Mouse (Mus musculus) midbrain, embryonic 11.5 days (tissue): ENCODE data around the gene Mkrn1. TPM values are rescaled to one million over a fixed set of nuclear protein-coding genes. Genes with fewer than 3 reads are reported as not detected.
"Not testable (repeated sequence)": the region's sequence is repeated elsewhere in the genome, so short reads cannot be mapped to it uniquely, and the experiment has no call there.

Source experiments
- ATAC-seq: fragments of 200-750 bp; cut with Nextera tagmentation; 2 replicates; pipeline ENCODE4 v1.8.0; 2017; ENCODE audit warnings: moderate TSS enrichment, moderate library complexity; ENCODE audit not compliant: low FRiP score
- DNase-seq: peaks from one replicate; pipeline ENCODE4 v3.0.0; 2015; ENCODE audit warnings: low spot score; ENCODE audit errors: missing footprints
- H3K27ac ChIP-seq: fragments of 300-500 bp; sonication (generic); 2 replicates; pipeline ENCODE4 v1.5.1; 2014; ENCODE audit warnings: low read depth, low read length
- H3K27me3 ChIP-seq: fragments of 300-500 bp; sonication (generic); 2 replicates; pipeline ENCODE4 v1.6.1; 2014; ENCODE audit warnings: mild to moderate bottlenecking, low read length, moderate library complexity, mixed read lengths; ENCODE audit not compliant: control insufficient read depth, insufficient read depth
- H3K36me3 ChIP-seq: fragments of 300-500 bp; sonication (generic); 2 replicates; pipeline ENCODE4 v1.6.1; 2014; ENCODE audit warnings: mild to moderate bottlenecking, low read length, moderate library complexity, mixed read lengths; ENCODE audit not compliant: control insufficient read depth, insufficient read depth
- H3K4me1 ChIP-seq: fragments of 300-500 bp; sonication (generic); 2 replicates; pipeline ENCODE4 v1.6.1; 2014; ENCODE audit warnings: low read length; ENCODE audit not compliant: control insufficient read depth, insufficient read depth
- H3K4me2 ChIP-seq: fragments of 300-500 bp; sonication (generic); 2 replicates; pipeline ENCODE4 v1.6.1; 2014; ENCODE audit warnings: mild to moderate bottlenecking, moderate library complexity
- H3K4me3 ChIP-seq: fragments of 300-500 bp; sonication (generic); 2 replicates; pipeline ENCODE4 v1.5.1; 2014; ENCODE audit warnings: low read depth, low read length
- H3K9ac ChIP-seq: fragments of 300-500 bp; sonication (generic); 2 replicates; pipeline ENCODE4 v1.6.1; 2014; ENCODE audit warnings: low read length
- H3K9me3 ChIP-seq: fragments of 300-500 bp; sonication (generic); 2 replicates; pipeline ENCODE4 v1.6.1; 2016; ENCODE audit warnings: low read length; ENCODE audit not compliant: control insufficient read depth
- WGBS: fragments of 180-500 bp; shearing (Covaris S2); extraction: QIAGEN DNeasy Blood & Tissue Kit; methylation state at CpG from one replicate; pipeline ENCODE4 v1.1.7; 2014; 5-methylcytosine and 5-hydroxymethylcytosine counted together
- polyA plus RNA-seq: library from polyadenylated mRNA; unstranded; fragments of >200 nt; fragmentation: Nextera tagmentation; extraction: Ambion mirVana; gene quantifications from 2 replicates; pipeline ENCODE4 v1.2.1, GENCODE M21; 2014

Mkrn1 gene
- polyA plus RNA-seq, 1 experiment from 2014 or later = 131 TPM

- H3K4me2 ChIP-seq = no peak overlapping the region
- no peak overlapping the region for H3K4me3 ChIP-seq
- no peak overlapping the region for H3K9ac ChIP-seq
- no peaks in the 10 kb centered on the region for H3K4me1 ChIP-seq
- DNase-seq = no peak
- H3K27me3 ChIP-seq = no peaks in the 10 kb centered on the region
- ATAC-seq = no peak
- H3K36me3 ChIP-seq = no peaks in the 10 kb centered on the region
- WGBS = 66% methylated on average over 6 of the region's 6 CpGs
- H3K9me3 ChIP-seq = no peaks in the 10 kb centered on the region
- no peak overlapping the region for H3K27ac ChIP-seq
Observed at GRCm38 (mm10) chr6:39423130-39423551, 2.9 kb upstream of the Mkrn1 start.

- H3K4me2 ChIP-seq = peak overlapping the region; percentile 63
- H3K27me3 ChIP-seq = no peaks in the 10 kb centered on the region
- H3K36me3 ChIP-seq = no peaks in the 10 kb centered on the region
- 0 out of 2 replicates have a peak, but pooled peaks cover 4% of the 10 kb centered on the region for H3K4me1 ChIP-seq
- no peak overlapping the region for H3K9ac ChIP-seq
- DNase-seq = no peak
- H3K9me3 ChIP-seq = no peaks in the 10 kb centered on the region
- no peak overlapping the region for H3K27ac ChIP-seq
- peak overlapping the region; percentile 95 for H3K4me3 ChIP-seq
- ATAC-seq = no peak
- WGBS = 51% methylated on average over 4 of the region's 4 CpGs
Observed at GRCm38 (mm10) chr6:39420867-39421266, 605 bp upstream of the Mkrn1 start.

DNA sequence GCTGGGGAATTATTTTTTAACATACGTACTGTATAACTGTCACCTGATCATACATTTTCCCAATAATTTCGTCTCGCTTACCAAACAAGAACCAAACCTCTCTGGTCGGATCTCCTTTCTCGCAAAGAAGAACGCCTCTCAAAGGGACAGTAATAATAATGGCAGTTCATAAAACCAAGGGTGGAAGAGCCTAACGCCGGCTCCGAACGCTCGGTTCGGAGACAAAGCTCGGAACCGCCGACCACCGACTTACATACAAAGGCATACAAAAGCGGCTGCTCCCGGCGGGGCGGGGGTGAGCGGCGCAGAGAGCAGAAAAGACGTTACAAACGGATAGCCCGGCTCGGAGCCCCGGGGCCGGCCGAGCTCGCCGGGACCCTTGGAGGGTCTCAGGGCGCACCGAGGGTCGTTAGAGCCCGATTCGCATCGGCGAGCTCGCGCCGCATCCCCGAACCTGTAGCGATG is 844 bp downstream of the Mkrn1 start:
- H3K4me3 ChIP-seq = peak overlapping the region; percentile 95
- no peaks in the 10 kb centered on the region for H3K36me3 ChIP-seq
- no peaks in the 10 kb centered on the region for H3K9me3 ChIP-seq
- WGBS = under 1% methylated on average over 43 of the region's 43 CpGs
- H3K4me2 ChIP-seq = peak overlapping the region; percentile 63
- H3K27ac ChIP-seq = peak overlapping the region; percentile 88
- 0 out of 2 replicates have a peak, but pooled peaks cover 4% of the 10 kb centered on the region for H3K4me1 ChIP-seq
- H3K9ac ChIP-seq = peak overlapping the region; percentile 90
- DNase-seq (peak; percentile 96), ATAC-seq (no peak)
- no peaks in the 10 kb centered on the region for H3K27me3 ChIP-seq

- H3K27ac ChIP-seq, DNase-seq, H3K4me2 ChIP-seq, H3K4me3 ChIP-seq, H3K4me1 ChIP-seq, ATAC-seq, H3K9ac ChIP-seq, H3K36me3 ChIP-seq, H3K9me3 ChIP-seq, H3K27me3 ChIP-seq: not testable (repeated sequence)
Observed at GRCm38 (mm10) chr6:39416654-39417053, 3.6 kb downstream of the Mkrn1 start.

GRCm38 (mm10) chr6:39415762-39416161 is 4.5 kb downstream of the Mkrn1 start:
- no peak overlapping the region for H3K4me3 ChIP-seq
- 47% methylated on average over 3 of the region's 5 CpGs for WGBS
- H3K4me2 ChIP-seq = no peak overlapping the region
- H3K36me3 ChIP-seq = no peaks in the 10 kb centered on the region
- no peak overlapping the region for H3K27ac ChIP-seq
- no peaks in the 10 kb centered on the region for H3K27me3 ChIP-seq
- H3K9ac ChIP-seq = no peak overlapping the region
- no peak for ATAC-seq
- peak; percentile 90 for DNase-seq
- H3K9me3 ChIP-seq = no peaks in the 10 kb centered on the region
- H3K4me1 ChIP-seq = 0 out of 2 replicates have a peak, but pooled peaks cover 4% of the 10 kb centered on the region

DNA sequence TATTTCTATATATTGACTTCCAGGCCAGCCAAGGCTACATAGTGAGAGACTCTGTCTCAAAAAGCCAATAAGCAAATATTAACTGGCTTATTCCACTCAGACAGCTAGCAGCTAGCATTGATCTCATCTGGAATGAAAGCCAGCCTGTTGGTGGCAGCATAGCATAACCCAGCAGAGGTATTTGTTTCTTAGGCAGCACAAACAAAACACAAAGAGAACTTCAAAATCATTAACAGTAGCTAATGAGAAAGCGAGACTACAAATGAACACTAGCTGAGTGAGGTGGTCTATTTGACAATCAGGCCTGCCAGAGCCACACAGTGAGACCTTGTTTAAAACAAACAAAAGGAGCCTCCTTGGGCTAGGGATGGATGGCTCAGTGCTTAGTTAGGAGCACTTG is 6.2 kb downstream of the Mkrn1 start:
- H3K27ac ChIP-seq = no peak overlapping the region
- DNase-seq = no peak

DNA sequence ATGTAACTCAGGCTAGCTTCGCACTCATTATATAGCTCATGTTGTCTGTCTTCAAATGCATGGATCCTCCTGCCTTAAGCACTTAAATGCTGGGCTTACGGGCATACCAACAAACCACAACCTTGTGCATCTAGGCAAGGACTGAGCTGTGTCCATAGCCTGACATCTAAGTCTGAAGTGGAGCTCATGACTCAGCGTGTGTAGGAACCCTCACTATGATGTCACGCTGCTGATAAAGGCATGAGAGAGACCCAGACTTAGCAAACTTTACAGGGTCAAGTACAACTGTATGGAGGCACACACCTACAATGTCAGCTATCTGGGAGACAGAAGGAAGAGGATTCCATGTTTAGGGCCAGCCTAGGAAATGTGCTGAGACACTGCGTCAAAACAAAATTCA is 13.8 kb downstream of the Mkrn1 start:
- no peaks in the 10 kb centered on the region for H3K9me3 ChIP-seq
- H3K36me3 ChIP-seq = peaks cover 9% of the 10 kb centered on the region
- no peak overlapping the region for H3K4me3 ChIP-seq
- no peaks in the 10 kb centered on the region for H3K27me3 ChIP-seq
- H3K4me2 ChIP-seq = no peak overlapping the region
- H3K4me1 ChIP-seq = no peaks in the 10 kb centered on the region
- no peak overlapping the region for H3K27ac ChIP-seq
- 96% methylated on average over 5 of the region's 5 CpGs for WGBS
- H3K9ac ChIP-seq = no peak overlapping the region
- DNase-seq = no peak
- no peak for ATAC-seq

More for the DNA sequence above, 6.2 kb downstream of the Mkrn1 start:
- Histone ChIP-seq H3K9ac (no peak overlapping the region), H3K4me1 (0 out of 2 replicates have a peak, but pooled peaks cover 4% of the 10 kb centered on the region), H3K4me3 (no peak overlapping the region), H3K4me2 (no peak overlapping the region), H3K27me3 (no peaks in the 10 kb centered on the region), H3K36me3 (no peaks in the 10 kb centered on the region), H3K9me3 (no peaks in the 10 kb centered on the region)
- 95% methylated on average over 1 of the region's 1 CpGs for WGBS
- no peak for ATAC-seq

GRCm38 (mm10) chr6:39403136-39403535 is 17.1 kb downstream of the Mkrn1 start:
- ATAC-seq (no peak), DNase-seq (no peak)
- H3K27me3 ChIP-seq = no peaks in the 10 kb centered on the region
- no peaks in the 10 kb centered on the region for H3K9me3 ChIP-seq
- WGBS = 98% methylated on average over 2 of the region's 2 CpGs
- H3K36me3 ChIP-seq = peaks cover 9% of the 10 kb centered on the region
- no peak overlapping the region for H3K4me3 ChIP-seq
- H3K9ac ChIP-seq = no peak overlapping the region
- H3K27ac ChIP-seq = no peak overlapping the region
- H3K4me2 ChIP-seq = no peak overlapping the region
- no peaks in the 10 kb centered on the region for H3K4me1 ChIP-seq

- Histone ChIP-seq H3K4me1 (no peaks in the 10 kb centered on the region), H3K4me2 (no peak overlapping the region), H3K9ac (no peak overlapping the region), H3K4me3 (no peak overlapping the region), H3K9me3 (no peaks in the 10 kb centered on the region), H3K36me3 (peaks cover 8% of the 10 kb centered on the region), H3K27me3 (no peaks in the 10 kb centered on the region), H3K27ac (no peak overlapping the region)
- WGBS = 67% methylated on average over 7 of the region's 7 CpGs
- DNase-seq = peak; percentile 94
- ATAC-seq = no peak
Observed at GRCm38 (mm10) chr6:39400343-39400742, 19.9 kb downstream of the Mkrn1 start.
